Mouse (Mus musculus) liver, postnatal 0 days (tissue): ENCODE results near the gene Cox8c.

Experiments used
- CTCF ChIP-seq: sonication (generic); IDR thresholded peaks from 2 replicates; pipeline ENCODE4 v1.5.1; 2016; ENCODE audit warnings: antibody characterized with exemption, low read depth
- EP300 ChIP-seq: IDR thresholded peaks from 2 replicates; pipeline ENCODE4 v1.6.1; 2016; ENCODE audit warnings: antibody characterized with exemption, low read depth, mild to moderate bottlenecking

DNA sequence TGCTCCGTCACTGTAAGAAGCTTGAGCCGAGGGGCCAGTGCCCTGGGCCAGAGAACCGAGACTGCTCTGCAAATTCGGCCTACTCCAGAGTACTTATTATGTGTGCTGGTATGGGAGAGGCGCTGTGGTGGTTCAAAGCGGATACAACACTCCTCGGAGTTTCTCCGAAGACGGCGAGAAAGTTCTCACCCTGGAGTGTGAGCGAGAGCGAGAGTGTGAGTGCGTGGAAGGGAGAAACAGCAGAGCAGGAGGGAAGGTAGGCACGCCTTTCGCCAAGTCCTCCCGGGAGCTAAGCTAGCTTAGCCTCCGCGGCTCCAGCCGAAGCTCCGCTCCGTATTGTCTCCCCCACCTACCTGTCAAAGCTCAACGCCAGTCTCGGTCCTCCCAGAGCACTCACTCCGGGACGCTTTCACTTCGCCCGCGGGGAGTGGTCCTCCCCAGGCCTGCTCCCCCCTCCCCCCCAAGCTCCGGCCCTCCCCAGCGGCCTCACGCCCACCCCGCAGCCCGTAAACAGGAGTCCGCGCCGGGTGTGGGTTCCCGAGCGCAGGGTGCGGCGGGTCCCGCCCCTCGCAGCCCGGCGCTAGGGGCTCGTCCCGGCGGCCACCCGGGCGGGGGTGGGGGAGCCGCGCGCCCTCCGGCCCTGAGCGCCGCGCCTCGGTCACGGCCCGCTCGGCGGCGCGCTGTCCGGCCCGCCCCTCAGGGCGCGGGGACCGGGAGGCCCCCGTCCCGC, 21.6 kb upstream of the Cox8c start:
- TF ChIP-seq CTCF (no peak), EP300 (no peak)
